Mouse (Mus musculus): Measurements from ENCODE around the gene Slc17a7. TPM values are rescaled to one million over a fixed set of nuclear protein-coding genes. Genes with fewer than 3 reads are reported as not detected.

Slc17a7 gene
- polyA plus RNA-seq, 1 experiment from 2014 or later: 1.4 TPM

DNA sequence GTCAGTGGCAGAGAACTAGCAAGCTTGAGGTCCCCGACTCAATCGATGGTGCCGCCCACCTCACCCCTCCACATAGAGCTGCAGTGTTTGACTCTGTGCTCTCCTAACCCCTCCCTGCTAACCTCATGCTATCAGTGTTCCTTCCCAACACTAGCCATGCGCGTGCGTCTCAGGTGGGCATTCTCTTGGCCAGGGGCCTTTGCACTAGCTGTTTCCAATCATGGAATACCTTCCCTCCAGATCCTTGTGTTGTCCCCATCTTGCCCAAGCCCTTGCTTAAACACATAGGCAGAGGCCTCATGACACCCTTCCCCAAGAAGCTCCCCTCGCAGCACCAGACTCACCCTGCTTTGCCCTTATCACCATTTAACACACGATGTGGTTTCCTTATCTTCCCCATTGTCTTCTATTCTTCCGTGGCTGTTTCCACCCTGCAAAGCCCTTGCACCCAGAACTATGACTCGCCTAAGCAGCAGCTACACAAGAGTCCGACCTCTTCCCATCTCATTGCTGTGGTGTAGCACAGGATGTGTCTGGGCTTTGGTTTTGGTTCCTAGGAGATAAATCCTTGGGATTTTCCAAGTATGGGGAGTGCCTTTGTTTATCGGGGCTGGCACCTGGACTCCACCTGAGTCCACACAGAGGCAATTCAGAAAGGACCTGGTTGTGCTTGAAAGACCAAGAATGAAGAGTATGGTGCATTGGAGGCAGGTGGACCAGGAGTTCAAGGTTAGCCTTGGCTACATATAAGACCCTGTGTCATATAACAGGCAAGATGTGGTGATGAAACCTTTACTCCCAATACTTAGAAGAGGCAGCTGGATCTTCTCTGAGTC lies 26.4 kb upstream of the Slc17a7 start:
- Histone ChIP-seq H3K9me3 (no peaks in the 10 kb centered on the region), H3K4me3 (0 out of 2 replicates have a peak overlapping the region, but pooled peaks have one; percentile 16), H3K36me3 (peaks cover 11% of the 10 kb centered on the region), H3K27me3 (ENCODE audit: insufficient read depth, poor library complexity, severe bottlenecking) (peaks cover 24% of the 10 kb centered on the region), H3K4me1 (peaks cover 31% of the 10 kb centered on the region), H3K27ac (peak overlapping the region; percentile 42)
- peak; percentile 91 for DNase-seq (ENCODE audit: low spot score)
- 58% methylated on average over 12 of the region's 12 CpGs for WGBS

DNA sequence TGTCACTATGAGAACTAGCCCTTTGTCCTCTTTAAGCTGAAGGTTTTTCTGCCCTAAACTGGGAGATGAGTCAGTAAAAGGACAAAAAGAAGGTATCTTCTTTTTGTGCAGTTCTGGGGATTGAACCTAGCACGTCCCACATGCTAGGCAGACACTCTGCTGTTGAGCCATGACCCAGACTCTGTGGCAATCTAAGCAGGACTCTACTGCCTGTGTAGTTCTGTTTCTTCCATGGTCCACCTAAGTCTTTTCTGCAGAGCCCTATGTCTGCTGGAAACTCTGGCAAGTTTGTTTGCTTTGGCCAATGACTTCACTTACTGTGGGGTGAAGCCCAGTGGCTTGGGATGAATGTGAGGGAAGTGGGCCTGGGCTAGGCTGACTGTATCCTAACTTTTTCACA lies 25.3 kb upstream of the Slc17a7 start:
- no peak overlapping the region for H3K4me3 ChIP-seq
- H3K4me1 ChIP-seq: peaks cover 31% of the 10 kb centered on the region
- peak overlapping the region; percentile 42 for H3K27ac ChIP-seq
- H3K27me3 ChIP-seq (ENCODE audit: insufficient read depth, poor library complexity, severe bottlenecking): peaks cover 24% of the 10 kb centered on the region
- H3K9me3 ChIP-seq: no peaks in the 10 kb centered on the region
- H3K36me3 ChIP-seq: peaks cover 20% of the 10 kb centered on the region
- no peak for DNase-seq (ENCODE audit: low spot score)
- 87% methylated on average over 1 of the region's 1 CpGs for whole genome bisulfite sequencing

DNA sequence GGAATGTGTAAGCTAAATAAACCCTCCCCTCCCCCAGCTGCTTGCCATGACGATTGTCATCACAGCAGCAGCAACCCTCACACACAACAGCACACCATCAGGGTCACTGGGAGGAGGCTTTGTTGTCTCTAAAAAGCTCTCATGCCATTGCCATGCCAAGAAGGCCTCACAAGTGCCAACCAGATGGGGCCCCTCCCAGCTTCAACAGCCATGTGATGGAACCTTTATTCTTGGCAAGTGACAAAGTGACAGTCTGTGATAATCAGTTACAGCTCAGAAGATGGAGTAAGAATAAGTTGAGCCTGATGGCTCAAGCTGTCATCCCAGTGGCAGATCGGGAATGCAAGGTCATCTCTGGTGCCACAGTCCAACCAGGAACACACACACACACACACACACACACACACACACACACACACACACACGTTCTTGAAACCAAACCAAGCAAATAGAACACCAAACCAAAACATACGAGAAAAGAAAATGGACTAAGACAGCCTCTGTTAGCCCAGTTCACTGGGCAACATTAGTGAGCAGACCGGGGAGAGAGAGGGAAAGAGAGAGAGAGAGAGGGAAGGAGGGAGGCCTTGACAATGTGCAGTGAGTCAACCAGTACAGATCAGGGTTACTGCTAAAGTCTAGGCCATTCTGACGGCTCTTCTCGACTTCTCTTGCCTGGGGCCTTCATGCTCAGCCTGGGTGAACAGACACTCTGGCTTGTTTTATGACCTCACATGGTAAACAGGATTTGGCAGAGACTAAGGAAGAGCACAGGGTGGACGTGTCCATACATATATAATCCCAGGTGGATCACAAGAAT lies 23.6 kb upstream of the Slc17a7 start:
- H3K9me3 ChIP-seq: no peaks in the 10 kb centered on the region
- peaks cover 17% of the 10 kb centered on the region for H3K4me1 ChIP-seq
- peaks cover 36% of the 10 kb centered on the region for H3K36me3 ChIP-seq
- no peak overlapping the region for H3K27ac ChIP-seq
- WGBS: 77% methylated on average over 8 of the region's 8 CpGs
- DNase-seq (ENCODE audit: low spot score): no peak
- no peak overlapping the region for H3K4me3 ChIP-seq
- H3K27me3 ChIP-seq (ENCODE audit: insufficient read depth, poor library complexity, severe bottlenecking): peaks cover 15% of the 10 kb centered on the region

DNA sequence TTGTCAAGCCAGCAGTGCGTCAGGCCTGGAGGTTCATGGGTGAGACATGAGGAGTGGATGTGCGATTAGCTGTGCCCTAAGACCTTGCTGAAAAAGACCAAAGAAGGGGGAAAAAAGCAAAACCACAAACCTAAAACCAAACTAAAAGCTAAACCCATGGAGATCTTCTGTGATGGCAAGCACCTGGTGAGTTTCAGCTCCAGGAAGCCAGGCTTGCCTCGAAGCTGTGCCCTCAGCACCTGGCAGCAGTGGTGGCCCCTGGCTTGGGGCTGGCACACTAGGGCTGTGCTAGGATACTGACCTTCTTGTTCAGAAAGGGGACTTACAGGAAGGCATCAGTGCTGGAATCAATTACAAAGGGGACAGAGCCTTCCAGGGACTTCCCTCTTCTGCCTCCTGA lies 22.4 kb upstream of the Slc17a7 start:
- peaks cover 5% of the 10 kb centered on the region; the same call in 1 of the 2 replicates for H3K27me3 ChIP-seq (ENCODE audit: insufficient read depth, poor library complexity, severe bottlenecking)
- no peak overlapping the region for H3K4me3 ChIP-seq
- no peak overlapping the region for H3K27ac ChIP-seq
- 89% methylated on average over 3 of the region's 3 CpGs for WGBS
- DNase-seq (ENCODE audit: low spot score): no peak
- H3K36me3 ChIP-seq: peaks cover 48% of the 10 kb centered on the region
- H3K4me1 ChIP-seq: 0 out of 2 replicates have a peak, but pooled peaks cover 9% of the 10 kb centered on the region
- H3K9me3 ChIP-seq: no peaks in the 10 kb centered on the region

DNA sequence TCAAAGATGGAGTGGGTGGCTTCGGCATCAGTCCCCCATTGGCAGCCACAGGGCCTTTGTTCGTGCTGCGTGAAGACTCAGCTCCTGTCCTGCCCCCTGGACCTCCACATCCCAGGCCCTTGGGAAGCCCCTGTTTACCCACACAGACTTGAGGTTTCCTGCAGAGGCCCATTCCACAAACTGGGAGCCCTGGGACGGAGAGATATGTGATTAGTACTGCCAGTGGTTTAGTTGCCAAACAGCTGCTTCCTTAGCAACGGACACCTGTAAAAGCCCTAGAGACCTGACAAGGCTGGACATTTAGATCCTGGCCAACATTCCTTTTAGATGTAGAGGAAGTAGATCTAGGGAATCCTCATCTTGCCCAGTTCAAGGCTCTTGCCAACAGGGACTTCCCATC lies 21.8 kb upstream of the Slc17a7 start:
- 87% methylated on average over 5 of the region's 5 CpGs for WGBS
- peaks cover 54% of the 10 kb centered on the region for H3K36me3 ChIP-seq
- no peak for DNase-seq (ENCODE audit: low spot score)
- no peak overlapping the region for H3K27ac ChIP-seq
- no peak overlapping the region for H3K4me3 ChIP-seq
- peaks cover 5% of the 10 kb centered on the region; the same call in 1 of the 2 replicates for H3K27me3 ChIP-seq (ENCODE audit: insufficient read depth, poor library complexity, severe bottlenecking)
- no peaks in the 10 kb centered on the region for H3K9me3 ChIP-seq
- 0 out of 2 replicates have a peak, but pooled peaks cover 9% of the 10 kb centered on the region for H3K4me1 ChIP-seq

DNA sequence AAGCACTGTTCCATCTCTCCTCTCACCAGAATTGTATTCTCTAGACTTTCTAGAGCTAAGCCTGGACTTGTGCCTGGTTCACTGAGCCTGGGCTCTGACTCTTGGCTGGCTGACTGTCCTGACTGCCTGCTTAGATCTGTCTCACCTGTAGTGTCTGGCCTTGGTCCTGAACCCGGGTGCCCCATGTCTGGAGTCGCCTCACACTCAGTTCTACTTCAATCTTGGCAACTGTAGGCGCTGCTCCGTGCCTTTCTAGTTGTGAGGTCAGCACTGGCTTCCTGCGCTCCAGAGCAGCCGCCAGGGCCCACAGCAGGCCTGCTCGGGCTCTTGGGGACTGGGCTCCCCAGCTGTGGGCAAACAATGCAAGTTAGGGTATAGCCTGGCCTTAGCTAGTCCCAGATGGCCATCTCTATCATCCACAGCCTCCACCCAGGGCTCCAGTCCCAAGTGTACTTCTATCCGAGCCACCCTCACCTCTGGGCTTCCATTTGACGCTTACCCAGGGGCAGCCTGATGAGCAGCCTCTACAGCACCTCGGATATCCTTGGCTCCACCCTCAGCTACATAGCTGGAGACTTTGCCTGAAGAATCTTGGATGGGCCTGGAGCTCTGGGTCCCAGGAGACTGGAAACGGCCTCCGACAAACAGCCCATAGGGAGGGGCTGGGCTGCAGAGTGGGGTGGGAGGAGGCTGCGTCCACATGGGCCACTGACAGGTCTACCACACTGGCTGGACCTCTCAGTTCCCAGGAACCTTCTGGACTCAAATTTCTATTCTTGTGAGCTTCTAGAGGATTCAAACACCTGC lies 19.2 kb upstream of the Slc17a7 start:
- no peaks in the 10 kb centered on the region for H3K9me3 ChIP-seq
- peaks cover 67% of the 10 kb centered on the region for H3K36me3 ChIP-seq
- H3K4me3 ChIP-seq: no peak overlapping the region
- H3K4me1 ChIP-seq: peaks cover 22% of the 10 kb centered on the region; the same call in 1 of the 2 replicates
- DNase-seq (ENCODE audit: low spot score): no peak
- WGBS: 88% methylated on average over 13 of the region's 13 CpGs
- no peaks in the 10 kb centered on the region for H3K27me3 ChIP-seq (ENCODE audit: insufficient read depth, poor library complexity, severe bottlenecking)
- no peak overlapping the region for H3K27ac ChIP-seq

DNA sequence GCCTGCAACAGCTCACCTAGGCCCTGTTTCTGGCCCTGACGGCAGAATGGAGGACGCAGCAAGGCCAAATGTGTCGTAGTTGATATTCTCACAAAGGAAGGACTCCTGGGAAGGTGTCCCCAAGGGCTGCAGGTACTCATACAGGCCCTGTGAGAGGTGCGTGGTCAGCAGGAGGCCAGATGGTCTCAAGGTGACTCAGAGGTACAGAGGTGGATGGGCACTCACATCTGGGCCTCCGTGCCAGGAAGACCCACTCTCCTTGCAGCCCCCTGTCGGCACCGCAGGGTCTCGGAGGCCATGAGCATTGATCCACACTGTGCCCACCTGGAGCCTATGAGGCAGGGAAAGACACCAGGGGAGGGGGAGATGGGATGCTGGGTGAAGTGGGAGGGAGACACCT lies 18.3 kb upstream of the Slc17a7 start:
- Histone ChIP-seq H3K4me3 (no peak overlapping the region), H3K9me3 (no peaks in the 10 kb centered on the region), H3K36me3 (peaks cover 67% of the 10 kb centered on the region), H3K27ac (no peak overlapping the region), H3K4me1 (peaks cover 20% of the 10 kb centered on the region; the same call in 1 of the 2 replicates), H3K27me3 (ENCODE audit: insufficient read depth, poor library complexity, severe bottlenecking) (no peaks in the 10 kb centered on the region)
- no peak for DNase-seq (ENCODE audit: low spot score)
- 93% methylated on average over 8 of the region's 8 CpGs for WGBS

DNA sequence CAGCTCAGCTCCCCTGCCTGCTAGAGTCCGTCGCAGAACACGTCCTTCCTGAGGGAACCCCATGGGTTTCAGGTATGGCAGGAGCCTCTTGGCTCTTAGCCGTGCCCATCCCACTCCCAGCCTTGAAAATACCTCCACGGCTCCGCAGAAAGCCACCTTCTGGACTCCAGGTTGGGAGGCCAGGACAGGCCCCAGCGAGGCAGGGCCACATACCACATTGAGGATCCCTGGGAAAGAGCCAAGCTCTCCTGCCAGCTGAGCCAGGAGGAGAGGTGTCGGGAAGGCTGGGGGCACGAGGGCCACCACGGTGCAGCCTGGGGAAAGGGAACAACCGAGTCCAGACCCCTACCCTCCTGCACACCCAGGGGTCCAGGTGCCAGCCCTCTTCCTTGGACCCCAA lies 16.5 kb upstream of the Slc17a7 start:
- DNase-seq (ENCODE audit: low spot score): no peak
- WGBS: 87% methylated on average over 11 of the region's 11 CpGs
- Histone ChIP-seq H3K4me3 (no peak overlapping the region), H3K9me3 (no peaks in the 10 kb centered on the region), H3K27me3 (ENCODE audit: insufficient read depth, poor library complexity, severe bottlenecking) (no peaks in the 10 kb centered on the region), H3K36me3 (peaks cover 57% of the 10 kb centered on the region), H3K27ac (no peak overlapping the region), H3K4me1 (peaks cover 23% of the 10 kb centered on the region; the same call in 1 of the 2 replicates)

DNA sequence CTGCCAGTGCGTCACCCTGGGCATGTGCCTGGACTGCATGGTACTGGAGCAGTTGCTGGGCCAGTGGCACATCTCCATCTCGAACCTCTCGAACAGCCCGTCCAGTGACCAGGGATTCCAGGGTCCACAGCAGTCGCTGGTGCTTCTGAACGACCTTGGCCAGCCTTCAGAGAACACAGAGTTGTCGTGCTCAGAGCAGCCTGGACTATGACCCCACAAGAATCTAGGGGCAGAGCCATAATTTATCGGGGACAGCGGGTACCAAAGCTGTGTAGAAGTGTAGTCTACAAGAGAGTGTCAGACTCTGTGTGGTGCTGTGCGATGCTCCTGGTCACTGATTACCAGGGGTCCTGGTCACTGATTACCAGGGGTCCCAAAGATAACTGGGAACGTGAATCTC lies 15.8 kb upstream of the Slc17a7 start:
- 74% methylated on average over 11 of the region's 11 CpGs for WGBS
- no peak overlapping the region for H3K4me3 ChIP-seq
- H3K9me3 ChIP-seq: no peaks in the 10 kb centered on the region
- H3K4me1 ChIP-seq: peaks cover 23% of the 10 kb centered on the region; the same call in 1 of the 2 replicates
- H3K36me3 ChIP-seq: peaks cover 51% of the 10 kb centered on the region
- no peak for DNase-seq (ENCODE audit: low spot score)
- H3K27me3 ChIP-seq (ENCODE audit: insufficient read depth, poor library complexity, severe bottlenecking): no peaks in the 10 kb centered on the region
- 0 out of 2 replicates have a peak overlapping the region, but pooled peaks have one; percentile 62 for H3K27ac ChIP-seq

DNA sequence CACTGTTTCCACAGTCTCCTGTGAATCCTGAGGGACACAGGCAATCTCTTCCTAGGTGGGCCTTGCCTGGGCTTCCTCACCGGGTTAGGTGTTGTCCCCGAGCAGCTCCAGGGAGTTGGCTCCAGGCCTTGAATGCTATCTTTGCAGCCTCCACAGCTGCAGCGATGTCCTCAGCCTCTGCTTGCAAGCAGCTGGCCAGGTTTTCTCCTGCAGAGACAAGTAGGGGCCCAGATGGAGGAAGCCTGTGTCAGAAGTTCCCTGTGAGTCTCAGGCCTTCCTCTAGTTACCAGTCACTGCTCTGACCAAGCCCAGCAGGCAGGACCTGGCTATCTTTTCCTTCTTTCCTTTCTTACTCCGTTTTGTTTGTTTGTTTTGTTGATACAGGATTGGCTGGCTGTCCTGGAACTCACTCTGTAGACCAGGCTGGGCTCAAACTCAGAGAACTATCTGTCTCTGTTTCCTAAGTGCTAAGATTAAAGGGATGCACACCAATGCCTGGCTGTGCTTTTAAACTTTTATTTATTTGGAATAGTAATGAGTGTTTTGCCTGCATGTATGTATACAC lies 15.1 kb upstream of the Slc17a7 start:
- Histone ChIP-seq H3K9me3 (no peaks in the 10 kb centered on the region), H3K27ac (peak overlapping the region; percentile 62), H3K4me1 (peaks cover 25% of the 10 kb centered on the region; the same call in 1 of the 2 replicates), H3K36me3 (peaks cover 44% of the 10 kb centered on the region), H3K27me3 (ENCODE audit: insufficient read depth, poor library complexity, severe bottlenecking) (no peaks in the 10 kb centered on the region), H3K4me3 (no peak overlapping the region)
- WGBS: 37% methylated on average over 4 of the region's 4 CpGs
- no peak for DNase-seq (ENCODE audit: low spot score)

DNA sequence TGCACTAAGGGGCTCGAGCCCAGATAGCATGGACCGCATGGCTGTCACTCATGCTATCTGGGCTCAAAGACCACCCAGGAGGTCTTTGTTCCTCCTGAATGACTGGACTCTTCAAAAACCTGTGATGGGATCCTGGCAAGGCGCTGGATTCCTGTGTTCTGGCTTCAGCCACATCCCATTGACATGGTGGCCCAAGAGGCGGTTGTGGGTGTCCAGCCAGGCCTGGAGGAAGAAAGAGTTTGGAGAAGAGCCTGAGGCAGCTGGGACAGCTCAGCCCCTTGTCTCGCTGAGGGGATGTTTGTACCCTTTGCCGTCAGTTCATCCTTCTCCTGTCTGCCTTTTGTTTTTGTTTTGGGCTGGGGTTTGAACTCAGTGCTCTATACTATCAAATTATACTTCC lies 14.2 kb upstream of the Slc17a7 start:
- H3K4me1 ChIP-seq: peaks cover 27% of the 10 kb centered on the region; the same call in 1 of the 2 replicates
- H3K4me3 ChIP-seq: no peak overlapping the region
- H3K27ac ChIP-seq: no peak overlapping the region; the same call in 1 of the 2 replicates
- peaks cover 36% of the 10 kb centered on the region for H3K36me3 ChIP-seq
- WGBS: 60% methylated on average over 6 of the region's 6 CpGs
- no peak for DNase-seq (ENCODE audit: low spot score)
- no peaks in the 10 kb centered on the region for H3K27me3 ChIP-seq (ENCODE audit: insufficient read depth, poor library complexity, severe bottlenecking)
- no peaks in the 10 kb centered on the region for H3K9me3 ChIP-seq

DNA sequence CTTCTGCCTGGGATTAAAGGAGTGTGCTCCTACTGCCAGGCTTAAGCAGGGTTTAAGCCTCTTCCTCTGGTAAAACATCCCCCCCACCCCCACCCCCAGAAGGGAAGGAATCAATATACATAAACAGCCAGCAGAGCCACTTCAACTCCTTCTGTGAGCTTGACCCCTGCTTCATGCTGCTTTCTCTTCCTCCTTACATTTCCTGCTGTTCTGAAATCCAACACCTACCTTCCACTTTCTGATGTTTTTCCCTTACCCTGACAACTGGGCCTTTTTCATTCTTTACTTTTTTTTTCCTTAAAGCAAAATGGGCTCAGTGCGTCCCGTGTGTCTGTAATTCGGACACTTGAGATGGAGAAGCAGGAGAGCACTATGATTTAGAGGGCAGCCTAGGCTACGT lies 13.4 kb upstream of the Slc17a7 start:
- Histone ChIP-seq H3K27me3 (ENCODE audit: insufficient read depth, poor library complexity, severe bottlenecking) (no peaks in the 10 kb centered on the region), H3K4me3 (no peak overlapping the region), H3K4me1 (peaks cover 33% of the 10 kb centered on the region), H3K36me3 (peaks cover 29% of the 10 kb centered on the region), H3K27ac (peak overlapping the region; percentile 63), H3K9me3 (no peaks in the 10 kb centered on the region)
- WGBS: 59% methylated on average over 4 of the region's 4 CpGs
- DNase-seq (ENCODE audit: low spot score): no peak

All from heart, embryonic 10.5 days (tissue).